Mouse (Mus musculus): Measurements from ENCODE around the gene En2.

The En2 gene

GRCm38 (mm10) chr5:28178322-28178721, 12.8 kb downstream of the En2 start:
- DNase-seq (ENCODE audit: low spot score in 2 of 2): no peak

GRCm38 (mm10) chr5:28179237-28179790, 13.8 kb downstream of the En2 start:
- DNase-seq (ENCODE audit: low spot score in 2 of 2): no peak

- no peak for DNase-seq (ENCODE audit: low spot score in 2 of 2)
Measured at GRCm38 (mm10) chr5:28191201-28192098, 26.0 kb downstream of the En2 start.

GRCm38 (mm10) chr5:28192099-28192454, 26.6 kb downstream of the En2 start:
- DNase-seq (ENCODE audit: low spot score in 2 of 2): no peak

- no peak for DNase-seq (ENCODE audit: low spot score in 2 of 2)
Measured at GRCm38 (mm10) chr5:28195473-28195872, 30.0 kb downstream of the En2 start.

- no peak for DNase-seq (ENCODE audit: low spot score in 2 of 2)
Measured at GRCm38 (mm10) chr5:28199089-28199873, 33.8 kb downstream of the En2 start.

GRCm38 (mm10) chr5:28203086-28203485, 37.6 kb downstream of the En2 start:
- no peak for DNase-seq (ENCODE audit: low spot score in 2 of 2)

GRCm38 (mm10) chr5:28204678-28205077, 39.2 kb downstream of the En2 start:
- DNase-seq (ENCODE audit: low spot score in 2 of 2): no peak

- DNase-seq (ENCODE audit: low spot score in 2 of 2): no peak
Measured at GRCm38 (mm10) chr5:28206448-28206847, 41.0 kb downstream of the En2 start.

- no peak for DNase-seq (ENCODE audit: low spot score in 2 of 2)
Measured at GRCm38 (mm10) chr5:28207043-28207442, 41.5 kb downstream of the En2 start.

- DNase-seq (ENCODE audit: low spot score in 2 of 2): no peak
Measured at GRCm38 (mm10) chr5:28208726-28209520, 43.4 kb downstream of the En2 start.

- DNase-seq (ENCODE audit: low spot score in 2 of 2): no peak
Measured at GRCm38 (mm10) chr5:28209549-28210431, 44.3 kb downstream of the En2 start.

- DNase-seq (ENCODE audit: low spot score in 2 of 2): no peak
Measured at GRCm38 (mm10) chr5:28210591-28211550, 45.4 kb downstream of the En2 start.

GRCm38 (mm10) chr5:28211651-28212310, 46.3 kb downstream of the En2 start:
- DNase-seq (ENCODE audit: low spot score in 2 of 2): no peak

- DNase-seq (ENCODE audit: low spot score in 2 of 2): no peak
Measured at GRCm38 (mm10) chr5:28213441-28213840, 47.9 kb downstream of the En2 start.

- no peak for DNase-seq (ENCODE audit: low spot score in 2 of 2)
Measured at GRCm38 (mm10) chr5:28219596-28219995, 54.1 kb downstream of the En2 start.

All from right cerebral cortex, postnatal 36 days (tissue).